Mouse (Mus musculus) cerebellum, adult 11-12 months (tissue): Measurements from ENCODE around the gene Hoxa9.
A peak's percentile ranks its signal among the peaks of the same experiment; 100 is the strongest.

Experiments used
- DNase-seq: peaks from one replicate; pipeline ENCODE4 v3.0.0; 2022

The Hoxa9 gene

GRCm38 (mm10) chr6:52215070-52215469 lies 15.8 kb downstream of the Hoxa9 start:
- DNase-seq, result no peak

GRCm38 (mm10) chr6:52214271-52214670 lies 16.6 kb downstream of the Hoxa9 start:
- no peak for DNase-seq

DNA sequence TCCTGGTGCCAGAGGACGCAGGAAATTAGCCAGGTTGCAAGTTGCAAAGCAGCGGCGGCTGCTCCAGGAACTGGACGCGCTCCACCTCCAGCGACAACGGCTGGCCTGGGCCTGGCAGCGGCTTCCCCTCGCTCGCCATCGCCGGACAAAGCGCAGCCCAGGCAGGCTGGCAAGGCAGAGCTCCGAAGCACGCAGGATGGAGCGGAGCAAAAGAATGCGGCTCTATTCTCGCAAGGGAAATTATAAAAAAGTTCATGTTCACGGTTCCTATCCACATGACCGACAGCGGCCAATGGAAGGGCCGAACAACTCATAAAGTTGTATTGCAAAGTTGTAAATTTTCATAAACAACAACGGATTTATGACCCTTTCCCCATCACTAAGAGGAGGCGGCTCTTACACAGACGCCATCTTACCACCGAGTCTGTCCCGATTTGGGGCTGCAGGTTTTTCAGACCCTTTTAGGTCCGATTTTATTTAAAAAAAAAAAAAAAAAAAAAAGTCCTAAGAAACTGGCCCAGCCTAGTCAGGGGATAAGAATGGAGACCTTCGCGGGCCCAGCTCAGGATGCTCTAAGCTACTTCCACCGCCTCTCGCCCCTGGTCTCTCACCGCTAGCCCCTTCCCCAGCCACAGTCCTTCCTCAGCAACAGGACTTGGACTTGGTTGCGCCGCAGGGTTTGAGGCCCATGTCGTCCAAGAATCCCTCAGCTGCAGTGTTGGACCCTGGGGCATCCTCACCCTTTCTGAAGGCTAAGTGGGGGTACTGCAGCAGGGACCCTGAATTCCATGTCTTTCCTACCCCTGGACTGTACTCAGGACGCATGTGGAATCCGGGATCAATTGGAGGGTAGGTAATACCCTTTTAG lies 17.5 kb downstream of the Hoxa9 start, which contains the start of the genes Hoxa3 and Gm28308:
Hoxa3 (minus strand) TSS at position 218 of the 868 bp plus-strand sequence.
Gm28308 (minus strand) TSS at position 221 of the 868 bp plus-strand sequence.
- DNase-seq, result no peak

DNA sequence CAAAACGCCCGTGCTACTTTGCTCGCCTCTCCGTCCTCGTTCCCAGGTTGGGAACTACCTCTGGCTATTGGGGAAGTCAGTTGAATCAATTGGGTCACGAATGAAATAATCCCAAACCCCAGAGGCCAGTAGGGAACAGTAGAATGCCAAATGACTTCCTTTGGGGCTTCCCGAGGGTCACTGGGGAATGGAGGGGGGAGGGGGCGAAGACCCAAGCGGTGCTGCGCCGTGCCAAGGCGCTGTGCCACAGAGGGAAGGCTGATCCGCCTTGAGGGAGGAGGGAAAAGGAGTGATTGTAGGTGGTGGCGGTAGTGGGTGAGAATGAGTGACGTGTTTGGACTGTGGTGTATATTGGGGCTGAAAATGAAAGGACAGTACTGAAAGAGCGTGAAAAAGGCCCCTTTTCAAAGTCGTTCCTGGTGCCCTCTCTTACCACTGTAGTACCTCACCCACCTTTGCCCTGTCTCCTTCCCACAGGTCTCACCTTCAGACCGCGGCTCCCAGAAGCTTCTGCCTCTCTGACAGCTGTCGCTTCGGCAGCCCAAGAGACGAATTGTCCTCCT lies 18.3 kb downstream of the Hoxa9 start:
- no peak for DNase-seq

DNA sequence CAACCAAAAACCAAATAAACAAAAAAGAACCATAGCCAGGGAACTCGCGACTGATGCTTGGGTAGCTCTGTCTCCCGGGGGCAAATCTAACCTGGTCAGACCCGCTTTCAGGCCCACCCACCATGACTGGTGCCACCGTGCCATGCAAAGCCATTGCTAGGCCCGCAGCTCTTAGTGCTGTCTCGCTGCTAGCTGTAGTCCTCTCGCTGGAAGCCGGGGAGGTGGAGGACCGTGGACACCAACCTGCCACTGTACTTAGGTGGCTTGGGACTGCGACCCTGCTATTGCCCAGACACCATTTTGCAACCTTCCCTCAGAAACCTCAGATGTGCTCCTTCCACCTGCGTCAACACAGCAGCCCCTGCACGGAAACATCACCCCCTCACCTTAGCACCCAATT lies 18.9 kb downstream of the Hoxa9 start:
- DNase-seq, result no peak

- peak; percentile 45 for DNase-seq
These were observed 19.5 kb downstream of the Hoxa9 start for GRCm38 (mm10) chr6:52211170-52211935.

DNA sequence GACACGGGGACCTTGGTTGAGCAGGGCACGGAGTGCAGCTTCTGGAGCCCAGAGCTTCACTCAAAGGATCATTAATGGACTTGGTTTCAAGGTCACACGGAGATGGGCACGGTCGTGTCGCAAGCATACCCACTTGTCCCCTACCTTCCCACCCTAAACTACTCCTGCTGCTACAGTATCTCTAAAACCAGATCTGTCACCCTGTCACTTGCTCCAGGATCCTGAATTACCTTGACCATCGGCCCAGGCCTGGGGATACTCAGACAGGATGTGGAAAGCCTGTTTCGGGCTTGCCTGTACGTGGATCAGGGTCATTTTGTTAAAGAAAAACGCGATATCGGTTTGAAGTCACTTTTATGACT lies 21.2 kb downstream of the Hoxa9 start:
- DNase-seq, result no peak

- no peak for DNase-seq
These were observed 21.8 kb downstream of the Hoxa9 start for GRCm38 (mm10) chr6:52208868-52209684.

GRCm38 (mm10) chr6:52208072-52208867 lies 22.6 kb downstream of the Hoxa9 start, which contains the start of gene Hoxa6:
Gene Hoxa6, minus strand, starts transcription at chr6:52208722.
- no peak for DNase-seq

DNA sequence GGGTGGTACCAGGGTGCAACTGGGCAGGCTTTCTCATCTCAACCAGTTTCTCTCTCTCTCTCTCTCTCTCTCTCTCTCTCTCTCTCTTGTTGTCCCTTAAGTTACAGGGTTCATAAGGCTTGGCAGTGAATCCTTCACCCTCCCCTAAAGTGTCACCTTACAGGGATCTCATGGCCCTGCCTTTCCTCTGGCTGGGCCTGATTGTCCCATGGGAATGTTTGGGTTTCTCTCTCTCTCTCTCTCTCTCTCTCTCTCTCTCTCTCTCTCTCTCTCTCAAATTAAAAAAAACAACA lies 23.3 kb downstream of the Hoxa9 start:
- no peak for DNase-seq

GRCm38 (mm10) chr6:52206882-52207683 lies 23.8 kb downstream of the Hoxa9 start:
- DNase-seq, result no peak

- DNase-seq, result no peak
These were observed 25.0 kb downstream of the Hoxa9 start for GRCm38 (mm10) chr6:52205638-52206621.

GRCm38 (mm10) chr6:52205221-52205620 lies 25.7 kb downstream of the Hoxa9 start:
- no peak for DNase-seq

GRCm38 (mm10) chr6:52204050-52204752 lies 26.7 kb downstream of the Hoxa9 start, which contains the start of gene Hoxa5:
Gene Hoxa5, minus strand, starts transcription at chr6:52204587.
- no peak for DNase-seq

DNA sequence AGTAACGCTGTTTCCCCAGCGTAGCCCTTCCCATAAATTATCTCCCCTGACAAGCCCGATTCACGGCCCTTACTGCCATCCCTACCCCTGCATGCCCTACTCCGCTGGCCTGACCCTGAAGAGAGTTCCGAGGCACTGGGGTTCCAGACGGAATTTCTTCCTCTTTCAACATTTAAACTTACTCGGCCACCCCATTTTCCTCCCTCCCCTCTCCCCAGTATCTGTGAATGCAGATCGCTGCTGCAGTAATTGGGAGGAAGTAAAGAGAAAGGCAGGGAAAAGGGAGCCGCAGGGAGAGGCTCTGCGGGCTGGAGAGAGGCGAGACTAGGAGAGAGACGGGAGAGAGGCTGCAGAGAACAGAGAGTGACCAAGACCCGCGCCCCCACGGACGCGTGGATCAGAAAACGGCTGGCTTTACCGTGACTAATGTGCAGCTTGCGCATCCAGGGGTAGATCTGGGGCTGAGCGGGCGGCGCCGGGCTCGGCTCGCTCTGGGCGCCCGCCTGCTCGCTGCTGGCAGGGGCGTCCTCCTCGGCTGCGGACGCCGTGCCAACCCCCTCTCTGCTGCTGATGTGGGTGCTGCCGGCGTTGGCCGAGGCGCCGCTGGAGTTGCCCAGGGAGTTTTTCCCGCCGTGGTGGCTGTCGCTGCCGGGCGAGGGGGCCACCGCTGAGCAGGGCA lies 27.4 kb downstream of the Hoxa9 start:
- DNase-seq, result no peak

GRCm38 (mm10) chr6:52203121-52203370 lies 27.8 kb downstream of the Hoxa9 start:
- no peak for DNase-seq

GRCm38 (mm10) chr6:52202362-52203120 lies 28.3 kb downstream of the Hoxa9 start:
- no peak for DNase-seq

DNA sequence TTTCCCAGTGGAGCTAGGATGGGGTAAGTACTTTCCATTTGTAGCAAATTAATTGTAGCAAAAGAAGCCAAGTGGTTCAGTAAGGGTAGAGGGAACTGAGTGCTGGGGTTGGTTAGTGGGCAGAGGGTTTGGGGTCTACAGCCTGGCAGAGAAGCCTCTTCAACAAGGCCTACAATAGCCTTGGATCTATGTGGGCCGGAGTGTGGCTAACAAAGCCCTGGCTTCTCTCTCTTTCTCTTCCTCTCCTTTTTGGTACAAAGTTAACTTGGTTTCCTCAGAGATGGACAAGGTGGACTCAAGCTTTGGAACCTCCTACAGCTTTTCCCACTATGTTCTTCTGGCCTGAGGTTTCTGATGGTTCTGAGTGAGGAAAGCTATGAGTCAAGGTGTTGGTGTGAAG lies 29.6 kb downstream of the Hoxa9 start:
- no peak for DNase-seq
